Mouse (Mus musculus): ENCODE results near the gene Cpne4. TPM values are rescaled to one million over a fixed set of nuclear protein-coding genes. Genes with fewer than 3 reads are reported as not detected.

The Cpne4 gene
- polyA plus RNA-seq, 1 experiment, result not detected

DNA sequence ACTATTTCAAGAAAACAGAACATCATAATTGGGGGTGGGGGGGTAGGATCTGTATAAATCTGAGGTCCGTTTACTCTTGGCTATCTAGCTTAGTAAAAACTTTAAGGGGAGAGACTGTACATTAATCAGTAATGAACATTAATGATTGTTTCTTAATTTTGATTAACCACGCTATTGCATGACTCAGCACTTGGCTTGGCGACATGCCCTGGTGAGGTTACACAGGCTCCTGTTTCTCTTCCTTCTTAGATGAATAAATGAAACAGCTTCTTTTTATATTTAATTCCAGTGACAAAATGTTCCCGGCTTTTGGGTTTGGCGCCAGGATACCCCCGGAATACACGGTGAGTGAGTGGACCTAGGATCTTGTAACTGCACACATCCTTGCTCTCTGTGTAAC is 471.1 kb downstream of the Cpne4 start:
- Histone ChIP-seq H3K4me3 (ENCODE audit: insufficient read depth, low read depth, low read length) (no peak overlapping the region), H3K4me1 (ENCODE audit: control insufficient read depth, insufficient read depth, insufficient read length, low read length) (no peaks in the 10 kb centered on the region), H3K27ac (replicated peaks; ENCODE audit: low read depth, low read length) (no peak overlapping the region)

DNA sequence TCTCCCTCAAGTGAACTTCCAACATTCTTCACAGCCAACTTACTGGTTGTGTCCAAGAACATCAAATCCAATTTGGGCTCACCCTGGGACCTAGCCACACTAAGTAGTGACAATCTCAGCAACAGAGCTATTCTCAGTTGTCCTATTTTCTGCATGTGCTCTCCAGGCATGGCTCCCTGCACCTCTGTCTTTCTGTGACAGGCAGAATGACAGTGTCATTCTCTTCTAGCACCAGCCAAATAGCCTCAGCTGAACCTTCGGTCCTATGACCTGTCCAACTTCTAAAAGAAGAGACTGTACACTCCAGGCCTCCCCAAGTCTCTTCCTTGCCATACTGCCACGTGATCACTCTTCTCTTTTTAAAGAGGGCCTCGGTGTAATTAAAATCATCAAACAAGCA is 481.2 kb downstream of the Cpne4 start:
- H3K4me3 ChIP-seq (ENCODE audit: insufficient read depth, low read depth, low read length), result no peak overlapping the region
- no peaks in the 10 kb centered on the region for H3K4me1 ChIP-seq (ENCODE audit: control insufficient read depth, insufficient read depth, insufficient read length, low read length)
- H3K27ac ChIP-seq (replicated peaks; ENCODE audit: low read depth, low read length), result no peak overlapping the region

GRCm38 (mm10) chr9:105032572-105032971 is 485.5 kb downstream of the Cpne4 start:
- Histone ChIP-seq H3K27ac (replicated peaks; ENCODE audit: low read depth, low read length) (no peak overlapping the region), H3K4me1 (ENCODE audit: control insufficient read depth, insufficient read depth, insufficient read length, low read length) (no peaks in the 10 kb centered on the region), H3K4me3 (ENCODE audit: insufficient read depth, low read depth, low read length) (no peak overlapping the region)

- H3K27ac ChIP-seq (replicated peaks; ENCODE audit: low read depth, low read length), result no peak overlapping the region
- no peaks in the 10 kb centered on the region for H3K4me1 ChIP-seq (ENCODE audit: control insufficient read depth, insufficient read depth, insufficient read length, low read length)
- no peak overlapping the region for H3K4me3 ChIP-seq (ENCODE audit: insufficient read depth, low read depth, low read length)
Observed at GRCm38 (mm10) chr9:105033641-105034040, 486.6 kb downstream of the Cpne4 start.

DNA sequence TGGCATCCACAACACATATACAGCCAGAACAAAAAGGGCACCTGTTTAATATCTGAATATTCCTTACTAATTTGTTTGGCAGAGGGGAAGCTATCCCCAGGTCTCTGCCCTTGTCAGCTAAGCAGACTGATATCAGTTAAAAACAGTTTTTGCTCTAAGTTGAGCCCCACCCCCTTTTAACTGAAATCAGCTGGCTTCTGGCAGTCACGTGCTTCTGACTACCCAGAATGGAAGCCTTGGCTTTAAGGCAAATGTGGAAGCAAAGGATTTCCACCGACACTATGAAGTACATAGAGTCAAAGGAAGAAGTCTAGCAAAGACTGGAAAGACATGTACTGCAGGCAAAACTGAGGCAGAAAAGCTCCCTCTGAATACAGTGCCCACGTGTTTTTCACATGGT is 490.8 kb downstream of the Cpne4 start:
- Histone ChIP-seq H3K4me1 (ENCODE audit: control insufficient read depth, insufficient read depth, insufficient read length, low read length) (no peaks in the 10 kb centered on the region), H3K27ac (replicated peaks; ENCODE audit: low read depth, low read length) (no peak overlapping the region), H3K4me3 (ENCODE audit: insufficient read depth, low read depth, low read length) (no peak overlapping the region)

GRCm38 (mm10) chr9:105046014-105046413 is 498.9 kb downstream of the Cpne4 start:
- Histone ChIP-seq H3K4me3 (ENCODE audit: insufficient read depth, low read depth, low read length) (no peak overlapping the region), H3K27ac (replicated peaks; ENCODE audit: low read depth, low read length) (no peak overlapping the region), H3K4me1 (ENCODE audit: control insufficient read depth, insufficient read depth, insufficient read length, low read length) (no peaks in the 10 kb centered on the region)

DNA sequence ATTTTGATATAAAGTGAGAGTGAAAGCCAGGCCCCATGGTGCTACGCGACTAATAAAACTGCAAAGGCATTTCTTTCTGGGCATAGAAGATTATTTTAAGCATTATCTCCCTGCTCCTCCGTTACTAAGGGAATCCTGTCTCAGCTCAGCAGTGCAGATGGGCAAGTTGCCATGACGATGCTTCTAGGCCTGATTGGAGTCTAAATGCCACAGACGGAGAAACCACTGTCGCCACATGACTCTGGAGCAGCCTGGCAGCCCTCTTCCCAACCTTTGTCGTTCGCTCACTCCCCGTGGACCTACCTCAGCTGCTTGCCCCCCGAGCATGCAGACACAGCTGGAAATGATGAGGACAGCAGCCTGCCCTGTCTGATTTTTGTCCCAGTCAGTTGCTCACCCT is 501.3 kb downstream of the Cpne4 start:
- Histone ChIP-seq H3K27ac (replicated peaks; ENCODE audit: low read depth, low read length) (no peak overlapping the region), H3K4me3 (ENCODE audit: insufficient read depth, low read depth, low read length) (no peak overlapping the region), H3K4me1 (ENCODE audit: control insufficient read depth, insufficient read depth, insufficient read length, low read length) (no peaks in the 10 kb centered on the region)

DNA sequence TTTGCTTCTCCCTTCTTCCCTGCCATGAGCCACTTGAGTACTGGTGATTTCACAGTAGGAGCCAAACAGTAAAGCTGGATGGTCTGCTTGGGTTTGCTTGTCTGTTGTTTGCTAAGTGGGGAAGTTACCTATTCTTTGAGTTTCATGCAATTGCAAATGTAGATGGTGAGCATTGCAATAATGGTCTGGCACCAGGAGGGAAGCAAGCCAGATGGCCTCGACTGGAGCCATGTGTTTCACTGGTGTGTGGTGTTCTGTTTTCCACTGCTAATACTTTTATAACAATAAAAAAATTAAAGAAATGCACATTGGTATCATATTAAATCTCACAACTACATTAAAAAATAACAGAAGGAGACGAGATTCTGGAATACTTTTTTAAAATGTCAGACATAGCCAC is 502.6 kb downstream of the Cpne4 start:
- no peak overlapping the region for H3K4me3 ChIP-seq (ENCODE audit: insufficient read depth, low read depth, low read length)
- H3K27ac ChIP-seq (replicated peaks; ENCODE audit: low read depth, low read length), result no peak overlapping the region
- H3K4me1 ChIP-seq (ENCODE audit: control insufficient read depth, insufficient read depth, insufficient read length, low read length), result no peaks in the 10 kb centered on the region

GRCm38 (mm10) chr9:105050257-105050656 is 503.2 kb downstream of the Cpne4 start:
- Histone ChIP-seq H3K27ac (replicated peaks; ENCODE audit: low read depth, low read length) (no peak overlapping the region), H3K4me3 (ENCODE audit: insufficient read depth, low read depth, low read length) (no peak overlapping the region), H3K4me1 (ENCODE audit: control insufficient read depth, insufficient read depth, insufficient read length, low read length) (no peaks in the 10 kb centered on the region)

DNA sequence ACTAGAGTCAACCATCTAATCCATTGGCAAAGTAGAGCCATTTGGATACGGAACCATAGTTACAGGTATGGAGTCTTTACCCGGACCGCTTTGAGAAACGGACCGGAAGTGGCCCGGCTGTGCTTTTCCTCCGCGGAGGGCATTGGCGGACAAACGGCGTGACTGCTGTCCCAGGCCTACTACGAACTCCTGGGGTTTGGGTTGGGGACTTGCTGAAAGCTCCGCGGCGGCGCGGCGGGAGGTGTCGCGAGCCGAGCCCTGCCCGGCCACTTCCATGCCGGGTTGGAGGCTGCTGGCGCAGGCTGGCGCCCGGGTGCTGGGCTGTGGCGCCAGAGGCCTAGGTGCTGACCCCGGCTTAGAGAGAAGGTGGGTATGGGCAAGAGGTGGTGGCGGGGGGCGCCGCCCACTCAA is 506.1 kb downstream of the Cpne4 start, which contains the start of gene Mrpl3:
Gene Mrpl3 (plus strand): TSS at position 93 of the 411 bp plus-strand sequence.
- H3K27ac ChIP-seq (replicated peaks; ENCODE audit: low read depth, low read length), result peak within 1 kb of the TSS; percentile 72

DNA sequence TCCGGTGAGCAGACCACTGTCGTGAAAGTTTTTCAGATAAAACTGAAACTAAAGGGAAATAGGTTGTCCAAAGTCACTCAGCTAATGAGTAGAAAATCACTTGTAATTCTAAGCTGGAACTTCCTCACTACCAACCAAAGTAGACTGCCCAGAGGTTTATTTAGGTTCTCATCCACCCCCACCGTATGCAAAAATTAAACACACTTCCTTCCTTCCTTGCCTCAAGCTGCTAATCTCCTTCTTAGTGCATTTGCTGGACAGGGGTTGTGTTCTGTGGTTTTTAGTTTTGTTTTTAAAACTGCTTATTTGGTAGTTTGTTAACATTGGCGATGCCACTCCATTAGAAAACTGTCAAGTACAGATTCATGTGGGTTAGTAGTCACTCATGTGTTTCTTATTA is 506.7 kb downstream of the Cpne4 start:
- H3K4me1 ChIP-seq (ENCODE audit: control insufficient read depth, insufficient read depth, insufficient read length, low read length), result no peaks in the 10 kb centered on the region
- H3K27ac ChIP-seq (replicated peaks; ENCODE audit: low read depth, low read length), result no peak overlapping the region; the same call in 1 of the 2 replicates
- H3K4me3 ChIP-seq (ENCODE audit: insufficient read depth, low read depth, low read length), result peak overlapping the region; percentile 92

More for the DNA sequence above, 506.1 kb downstream of the Cpne4 start, which contains the start of gene Mrpl3:
- Histone ChIP-seq H3K4me3 (ENCODE audit: insufficient read depth, low read depth, low read length) (peak within 1 kb of the TSS; percentile 92), H3K4me1 (ENCODE audit: control insufficient read depth, insufficient read depth, insufficient read length, low read length) (no peaks in the 10 kb centered on the region)

DNA sequence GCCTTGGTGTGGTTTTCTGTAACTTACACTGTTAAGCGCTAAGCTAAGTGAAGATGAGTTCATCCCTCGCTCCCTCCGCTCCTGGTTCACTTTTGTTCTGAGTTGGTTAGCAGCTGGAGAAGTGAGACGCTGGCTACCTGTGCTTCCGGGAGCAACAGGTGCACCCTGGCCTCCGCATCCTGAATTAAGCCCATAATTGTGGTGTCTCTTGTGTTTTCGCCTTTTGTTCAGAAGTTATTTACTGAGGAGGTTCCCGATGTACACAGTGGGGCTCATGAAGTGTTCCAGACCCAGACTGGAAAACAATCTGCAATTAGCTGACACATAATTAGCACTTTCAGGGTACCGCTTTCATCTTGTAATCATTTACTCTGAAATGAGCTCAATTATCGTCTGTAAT is 522.0 kb downstream of the Cpne4 start:
- no peak overlapping the region for H3K4me3 ChIP-seq (ENCODE audit: insufficient read depth, low read depth, low read length)
- H3K27ac ChIP-seq (replicated peaks; ENCODE audit: low read depth, low read length), result no peak overlapping the region
- H3K4me1 ChIP-seq (ENCODE audit: control insufficient read depth, insufficient read depth, insufficient read length, low read length), result no peaks in the 10 kb centered on the region

DNA sequence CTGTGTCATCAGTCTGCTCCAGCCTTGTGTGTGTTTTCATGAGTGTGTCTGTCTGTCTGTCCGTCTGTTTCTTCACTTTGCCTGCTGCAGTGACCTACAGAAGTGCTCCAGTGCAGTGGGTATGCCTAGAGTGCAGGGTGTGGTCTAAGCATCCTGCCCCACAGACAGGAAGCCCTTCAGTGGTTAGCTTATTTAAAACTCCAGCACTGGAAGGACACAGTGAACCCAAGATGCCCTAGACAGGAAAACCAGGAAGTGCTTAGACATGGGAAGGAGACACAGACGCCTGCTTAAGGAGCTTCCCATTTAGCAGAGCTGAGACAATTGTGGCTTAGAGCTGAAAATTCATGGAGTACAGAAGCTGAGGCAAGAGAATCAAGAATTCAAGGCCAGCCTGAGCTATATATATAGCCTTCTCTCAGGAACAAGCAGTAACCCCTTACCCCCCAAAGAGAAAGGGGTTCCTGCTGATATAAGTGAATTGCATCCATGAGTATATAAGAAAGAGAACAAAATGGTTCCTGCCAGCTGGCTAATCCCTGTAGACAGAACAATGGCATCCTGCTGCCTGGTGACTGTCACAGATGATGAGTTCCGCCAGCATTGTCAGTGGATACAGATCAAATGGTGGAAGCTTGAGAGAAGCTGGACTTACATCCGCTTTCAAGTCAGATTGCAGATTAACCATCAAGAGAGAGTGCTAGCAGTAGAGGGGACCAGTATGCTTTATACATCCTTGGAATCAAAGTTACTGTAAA is 526.1 kb downstream of the Cpne4 start:
- H3K4me1 ChIP-seq (ENCODE audit: control insufficient read depth, insufficient read depth, insufficient read length, low read length), result no peaks in the 10 kb centered on the region
- H3K4me3 ChIP-seq (ENCODE audit: insufficient read depth, low read depth, low read length), result no peak overlapping the region
- no peak overlapping the region for H3K27ac ChIP-seq (replicated peaks; ENCODE audit: low read depth, low read length)

- H3K27ac ChIP-seq (replicated peaks; ENCODE audit: low read depth, low read length), result no peak overlapping the region
- no peak overlapping the region for H3K4me3 ChIP-seq (ENCODE audit: insufficient read depth, low read depth, low read length)
- H3K4me1 ChIP-seq (ENCODE audit: control insufficient read depth, insufficient read depth, insufficient read length, low read length), result no peaks in the 10 kb centered on the region
Observed at GRCm38 (mm10) chr9:105074851-105075250, 527.8 kb downstream of the Cpne4 start.

GRCm38 (mm10) chr9:105076756-105077424 is 529.8 kb downstream of the Cpne4 start:
- Histone ChIP-seq H3K4me3 (ENCODE audit: insufficient read depth, low read depth, low read length) (no peak overlapping the region), H3K4me1 (ENCODE audit: control insufficient read depth, insufficient read depth, insufficient read length, low read length) (no peaks in the 10 kb centered on the region), H3K27ac (replicated peaks; ENCODE audit: low read depth, low read length) (no peak overlapping the region)

GRCm38 (mm10) chr9:105078460-105078859 is 531.4 kb downstream of the Cpne4 start:
- no peak overlapping the region for H3K4me3 ChIP-seq (ENCODE audit: insufficient read depth, low read depth, low read length)
- no peaks in the 10 kb centered on the region for H3K4me1 ChIP-seq (ENCODE audit: control insufficient read depth, insufficient read depth, insufficient read length, low read length)
- H3K27ac ChIP-seq (replicated peaks; ENCODE audit: low read depth, low read length), result no peak overlapping the region
